In genomic region chr11:84524511-84525270, GRCm38 (mm10) we compare ENCODE assay signal across 8 mouse cellular contexts. TPM values are rescaled to one million over a fixed set of nuclear protein-coding genes. Genes with fewer than 3 reads are reported as not detected.
DNase-seq lines count a peak whose midpoint lies in the region; ATAC-seq and TF ChIP-seq lines count a peak whose summit lies in the region.

No protein-coding gene starts in this region.

- DNase-seq in heart, adult 9 months (ENCODE audit: low spot score in 2 of 2), result no peak
- peak; percentile 79 for DNase-seq in cerebellum, adult 11-12 months
- DNase-seq in limb, embryonic 14.5 days (ENCODE audit: low spot score), result no peak
- no peak for DNase-seq in gastrocnemius, adult 18-20 months (ENCODE audit: low spot score)
- DNase-seq in left cerebral cortex, adult 8-10 months (ENCODE audit: low spot score in 2 of 2), result no peak

- no peaks in the 10 kb centered on the region for H3K9me3 ChIP-seq in heart, embryonic 11.5 days (replicated peaks; ENCODE audit: control insufficient read depth, low read length)
- no peaks in the 10 kb centered on the region for H3K9me3 ChIP-seq in heart, embryonic 16.5 days (replicated peaks; ENCODE audit: control insufficient read depth, low read length)
- H3K9me3 ChIP-seq in limb, embryonic 14.5 days (ENCODE audit: control insufficient read depth, low read length), result no peaks in the 10 kb centered on the region
- H3K9me3 ChIP-seq in stomach, embryonic 16.5 days (replicated peaks; ENCODE audit: control insufficient read depth, low read length), result no peaks in the 10 kb centered on the region

- peaks cover 18% of the 10 kb centered on the region for H3K4me1 ChIP-seq in heart, embryonic 11.5 days (ENCODE audit: control insufficient read depth, insufficient read depth, low read length)
- H3K4me1 ChIP-seq in heart, embryonic 16.5 days (ENCODE audit: control insufficient read depth, insufficient read depth, low read length), result peaks cover 28% of the 10 kb centered on the region
- peaks cover 5% of the 10 kb centered on the region; the same call in 1 of the 2 replicates for H3K4me1 ChIP-seq in limb, embryonic 14.5 days (ENCODE audit: control insufficient read depth, insufficient read depth, low read length)
- peaks cover 20% of the 10 kb centered on the region for H3K4me1 ChIP-seq in stomach, embryonic 16.5 days (ENCODE audit: control insufficient read depth, insufficient read depth, low read length)

- H3K36me3 ChIP-seq in heart, embryonic 11.5 days (ENCODE audit: control insufficient read depth, insufficient read depth, low read length), result no peaks in the 10 kb centered on the region
- H3K36me3 ChIP-seq in heart, embryonic 16.5 days (ENCODE audit: control insufficient read depth, insufficient read depth), result no peaks in the 10 kb centered on the region
- H3K36me3 ChIP-seq in limb, embryonic 14.5 days (ENCODE audit: control insufficient read depth, insufficient read depth, low read length), result no peaks in the 10 kb centered on the region
- H3K36me3 ChIP-seq in stomach, embryonic 16.5 days (ENCODE audit: control insufficient read depth, insufficient read depth, low read length), result no peaks in the 10 kb centered on the region

- peak overlapping the region; percentile 96 for H3K4me2 ChIP-seq in heart, embryonic 11.5 days
- H3K4me2 ChIP-seq in heart, embryonic 16.5 days (ENCODE audit: low read depth, low read length), result peak overlapping the region; percentile 81
- peak overlapping the region; percentile 73 for H3K4me2 ChIP-seq in limb, embryonic 14.5 days (replicated peaks; ENCODE audit: low read depth, low read length, severe bottlenecking)
- peak overlapping the region; percentile 71 for H3K4me2 ChIP-seq in stomach, embryonic 16.5 days (ENCODE audit: low read depth, low read length)

- no peak overlapping the region for H3K27ac ChIP-seq in heart, embryonic 11.5 days (ENCODE audit: low read depth, low read length)
- no peak overlapping the region for H3K27ac ChIP-seq in heart, embryonic 16.5 days (ENCODE audit: low read length)
- H3K27ac ChIP-seq in limb, embryonic 14.5 days (replicated peaks; ENCODE audit: low read depth, low read length), result no peak overlapping the region
- H3K27ac ChIP-seq in stomach, embryonic 16.5 days (ENCODE audit: low read length), result no peak overlapping the region

- H3K4me3 ChIP-seq in heart, embryonic 11.5 days (ENCODE audit: low read depth, low read length), result peak overlapping the region; percentile 59
- peak overlapping the region; percentile 58 for H3K4me3 ChIP-seq in heart, embryonic 16.5 days (ENCODE audit: low read length)
- peak overlapping the region; percentile 44 for H3K4me3 ChIP-seq in limb, embryonic 14.5 days (replicated peaks; ENCODE audit: low read length)
- peak overlapping the region; percentile 46 for H3K4me3 ChIP-seq in stomach, embryonic 16.5 days (replicated peaks; ENCODE audit: low read length)

- no peak overlapping the region for H3K9ac ChIP-seq in heart, embryonic 11.5 days (ENCODE audit: low read depth, low read length)
- no peak overlapping the region for H3K9ac ChIP-seq in heart, embryonic 16.5 days (ENCODE audit: low read length)
- no peak overlapping the region for H3K9ac ChIP-seq in limb, embryonic 14.5 days (ENCODE audit: low read depth, low read length, severe bottlenecking)
- H3K9ac ChIP-seq in stomach, embryonic 16.5 days (ENCODE audit: low read length), result peak overlapping the region; percentile 33; the same call in 1 of the 2 replicates

- H3K27me3 ChIP-seq in heart, embryonic 11.5 days (ENCODE audit: control insufficient read depth, insufficient read depth, low read length), result peaks cover 100% of the 10 kb centered on the region
- peaks cover 97% of the 10 kb centered on the region for H3K27me3 ChIP-seq in heart, embryonic 16.5 days (ENCODE audit: control insufficient read depth, insufficient read depth, low read length)
- peaks cover 96% of the 10 kb centered on the region for H3K27me3 ChIP-seq in limb, embryonic 14.5 days (ENCODE audit: control insufficient read depth, insufficient read depth, low read length)
- peaks cover 98% of the 10 kb centered on the region for H3K27me3 ChIP-seq in stomach, embryonic 16.5 days (ENCODE audit: control insufficient read depth, insufficient read depth, low read length)

- under 1% methylated on average over 48 of the region's 48 CpGs for WGBS in heart, embryonic 11.5 days (ENCODE audit: insufficient replicate concordance)
- WGBS in heart, embryonic 16.5 days, result 1% methylated on average over 47 of the region's 48 CpGs
- WGBS in limb, embryonic 14.5 days, result 1% methylated on average over 45 of the region's 48 CpGs
- under 1% methylated on average over 48 of the region's 48 CpGs for WGBS in stomach, embryonic 16.5 days

- no peak for ATAC-seq in heart, embryonic 11.5 days (replicated peaks; ENCODE audit: insufficient number of reproducible peaks, low FRiP score, low TSS enrichment)
- ATAC-seq in heart, embryonic 16.5 days (replicated peaks; ENCODE audit: extremely low read depth, insufficient read depth, low FRiP score), result no peak
- ATAC-seq in limb, embryonic 14.5 days (ENCODE audit: low FRiP score, low read depth), result no peak
- ATAC-seq in stomach, embryonic 16.5 days (ENCODE audit: insufficient read depth, low FRiP score), result 0 out of 2 replicates have a peak, but pooled peaks have one; percentile 45

- no peak for TF ChIP-seq POLR2A in limb, embryonic 14.5 days (IDR thresholded peaks at IDR 0.05; ENCODE audit: borderline replicate concordance, extremely low read depth, insufficient read depth, insufficient read length)

RNA-seq across cellular contexts. Expression of gene Lhx1, which starts 0.6 kb away (rescaled TPM):
- polyA plus RNA-seq in heart, embryonic 11.5 days (2014; fragmentation: Nextera tagmentation; extraction: Ambion mirVana), result 0.04 and 0.06 TPM in 2 replicates
- not detected in 2 replicates for polyA plus RNA-seq in heart, embryonic 16.5 days (2015; fragmentation: Nextera tagmentation; extraction: Ambion mirVana)
- 0.08 and 0.10 TPM in 2 replicates for polyA plus RNA-seq in limb, embryonic 14.5 days (2012; rRNA removed)
- not detected in 2 replicates for polyA plus RNA-seq in limb, embryonic 14.5 days (2014; fragmentation: Nextera tagmentation; extraction: Ambion mirVana)
- 0.31 and 0.32 TPM in 2 replicates for polyA plus RNA-seq in stomach, embryonic 16.5 days (2015; fragmentation: Nextera tagmentation; extraction: Ambion mirVana)
- total RNA-seq in gastrocnemius, adult 18-20 months (2021), result not detected
- under 1 TPM; 0.09 to 0.38 (median 0.18) TPM for total RNA-seq in left cerebral cortex, adult 8-10 months (2022)

RNA-seq across cellular contexts. Expression of gene Aatf, which starts 11.4 kb away (rescaled TPM):
- 28.2 and 34.6 TPM in 2 replicates for polyA plus RNA-seq in heart, embryonic 11.5 days (2014; fragmentation: Nextera tagmentation; extraction: Ambion mirVana)
- polyA plus RNA-seq in heart, embryonic 16.5 days (2015; fragmentation: Nextera tagmentation; extraction: Ambion mirVana), result 27.2 and 30.4 TPM in 2 replicates
- 8.7 and 12.3 TPM in 2 replicates for polyA plus RNA-seq in limb, embryonic 14.5 days (2012; rRNA removed)
- 44.3 and 44.8 TPM in 2 replicates for polyA plus RNA-seq in limb, embryonic 14.5 days (2014; fragmentation: Nextera tagmentation; extraction: Ambion mirVana)
- polyA plus RNA-seq in stomach, embryonic 16.5 days (2015; fragmentation: Nextera tagmentation; extraction: Ambion mirVana), result 50.1 and 55.3 TPM in 2 replicates
- total RNA-seq in gastrocnemius, adult 18-20 months (2021), result 10 to 100 TPM; 12.1 to 13.4 TPM
- 10 to 100 TPM; 21.8 to 23.1 (median 22.1) TPM for total RNA-seq in left cerebral cortex, adult 8-10 months (2022)
